Mouse (Mus musculus): Measurements from ENCODE around the gene Nemf.

DNA sequence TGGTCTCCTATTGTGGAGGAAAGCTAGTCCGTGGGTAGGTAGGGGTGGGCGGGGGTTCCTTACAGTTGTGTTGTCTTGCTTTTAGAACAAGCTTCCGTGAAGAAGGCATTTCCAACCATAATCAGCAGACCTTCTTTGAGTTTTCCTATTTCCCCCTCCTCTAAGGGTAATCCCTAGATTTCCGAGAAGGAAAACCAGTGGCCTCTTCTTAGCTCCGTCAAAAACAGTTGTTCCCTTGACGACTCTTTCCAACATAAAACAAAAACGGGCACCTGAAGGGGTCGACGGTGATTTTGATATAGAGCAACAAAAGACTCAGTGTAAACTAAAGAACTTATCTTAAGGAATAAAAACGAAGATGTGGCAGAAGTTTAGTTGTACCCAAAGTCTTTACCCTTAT, 5.0 kb upstream of the Nemf start:
- no peak for TF ChIP-seq CTCF (IDR thresholded peaks at IDR 0.05; ENCODE audit: control insufficient read depth, insufficient read depth, insufficient read length)
- TF ChIP-seq FOSL1 (IDR thresholded peaks at IDR 0.05; ENCODE audit: insufficient read depth, low read length, poor library complexity, severe bottlenecking), result no peak
- no peak for TF ChIP-seq MYOG (IDR thresholded peaks at IDR 0.05; ENCODE audit: control insufficient read depth, extremely low read depth, insufficient read length)
- no peak for TF ChIP-seq MAX (IDR thresholded peaks at IDR 0.05)
